Mouse (Mus musculus) gastrocnemius, postnatal 10 days (tissue): Measurements from ENCODE around the gene Gm10382. TPM values are rescaled to one million over a fixed set of nuclear protein-coding genes. Genes with fewer than 3 reads are reported as not detected.

Experiments
- DNase-seq: peaks from one replicate; pipeline ENCODE4 v3.0.0; 2021; ENCODE audit warnings: mixed read lengths
- long read RNA-seq, 2 experiments: library from polyadenylated mRNA; stranded (forward); transcript quantifications; one replicate each; pipeline ENCODE4 v2.0.0; 2021
- total RNA-seq, 2 experiments: library from RNA; stranded (reverse); gene quantifications; 2 replicates each; pipeline ENCODE4 v1.2.3; 2021

Gene Gm10382
- total RNA-seq = under 1 TPM; 0.19 to 0.36 TPM
- long read RNA-seq, experiment 1 = 0 reads
- long read RNA-seq, experiment 2 = 0 reads

- peak; percentile 89 for DNase-seq
Measured at GRCm38 (mm10) chr5:125389131-125389578, at the start of gene Gm10382. Gene Gm10382, plus strand, starts transcription at chr5:125389322.

GRCm38 (mm10) chr5:125339851-125340531 lies 49.1 kb upstream of the Gm10382 start:
- DNase-seq = no peak

GRCm38 (mm10) chr5:125340547-125341262 lies 48.4 kb upstream of the Gm10382 start, which contains the start of gene Scarb1:
Gene Scarb1, minus strand, starts transcription at chr5:125341094.
- peak; percentile 88 for DNase-seq

GRCm38 (mm10) chr5:125341459-125342090 lies 47.5 kb upstream of the Gm10382 start:
- no peak for DNase-seq

- DNase-seq = no peak
Measured at GRCm38 (mm10) chr5:125344296-125344695, 44.8 kb upstream of the Gm10382 start.

GRCm38 (mm10) chr5:125348067-125348466 lies 41.1 kb upstream of the Gm10382 start:
- DNase-seq = no peak

- DNase-seq = peak; percentile 64
Measured at GRCm38 (mm10) chr5:125348487-125348886, 40.6 kb upstream of the Gm10382 start.

GRCm38 (mm10) chr5:125349391-125349790 lies 39.7 kb upstream of the Gm10382 start:
- DNase-seq = no peak

- no peak for DNase-seq
Measured at GRCm38 (mm10) chr5:125351057-125351456, 38.1 kb upstream of the Gm10382 start.

GRCm38 (mm10) chr5:125351939-125352338 lies 37.2 kb upstream of the Gm10382 start:
- DNase-seq = no peak

- DNase-seq = no peak
Measured at GRCm38 (mm10) chr5:125352781-125353294, 36.3 kb upstream of the Gm10382 start.

- no peak for DNase-seq
Measured at GRCm38 (mm10) chr5:125354885-125355492, 34.1 kb upstream of the Gm10382 start.

GRCm38 (mm10) chr5:125355650-125356049 lies 33.5 kb upstream of the Gm10382 start:
- no peak for DNase-seq

- no peak for DNase-seq
Measured at GRCm38 (mm10) chr5:125357543-125358269, 31.4 kb upstream of the Gm10382 start.

GRCm38 (mm10) chr5:125358270-125358608 lies 30.9 kb upstream of the Gm10382 start:
- no peak for DNase-seq

GRCm38 (mm10) chr5:125360566-125360965 lies 28.6 kb upstream of the Gm10382 start:
- peak; percentile 29 for DNase-seq

GRCm38 (mm10) chr5:125360981-125361510 lies 28.1 kb upstream of the Gm10382 start:
- no peak for DNase-seq

GRCm38 (mm10) chr5:125363894-125364293 lies 25.2 kb upstream of the Gm10382 start:
- DNase-seq = peak; percentile 40

- no peak for DNase-seq
Measured at GRCm38 (mm10) chr5:125364851-125365429, 24.2 kb upstream of the Gm10382 start.

GRCm38 (mm10) chr5:125368156-125368555 lies 21.0 kb upstream of the Gm10382 start:
- DNase-seq = no peak

GRCm38 (mm10) chr5:125368568-125368967 lies 20.6 kb upstream of the Gm10382 start:
- DNase-seq = peak; percentile 38
